In genomic region chr5:122454442-122454841, GRCm38 (mm10) we compare ENCODE assay signal across 18 mouse cellular contexts. TPM values are rescaled to one million over a fixed set of nuclear protein-coding genes. Genes with fewer than 3 reads are reported as not detected.
DNase-seq lines count a peak whose midpoint lies in the region; ATAC-seq and TF ChIP-seq lines count a peak whose summit lies in the region.
"Had no signal": no experiment of that assay in that cellular context is flagged by ENCODE, and none has a peak within 500 bp of the region (broad histone marks: within the 10 kb centered on the region; RNA-seq: fewer than 3 reads in every experiment).

No protein-coding gene starts in this region.

- no peak for TF ChIP-seq CTCF in hindbrain, postnatal 0 days (IDR thresholded peaks at IDR 0.05; ENCODE audit: low read depth)
- TF ChIP-seq CTCF in intestine, postnatal 0 days (IDR thresholded peaks at IDR 0.05; ENCODE audit: low read depth), result no peak

- no peak overlapping the region for H3K4me2 ChIP-seq in heart, embryonic 11.5 days
- no peak overlapping the region for H3K4me2 ChIP-seq in hindbrain, postnatal 0 days (ENCODE audit: low read depth, low read length)
- H3K4me2 ChIP-seq in hindbrain, embryonic 12.5 days (replicated peaks), result no peak overlapping the region
- H3K4me2 ChIP-seq in neural tube, embryonic 13.5 days, result no peak overlapping the region
- no peak overlapping the region for H3K4me2 ChIP-seq in neural tube, embryonic 15.5 days
- no peak overlapping the region for H3K4me2 ChIP-seq in intestine, postnatal 0 days (replicated peaks; ENCODE audit: low read depth)
- H3K4me2 ChIP-seq in forebrain, embryonic 11.5 days (ENCODE audit: low read depth, low read length, severe bottlenecking), result no peak overlapping the region
- H3K4me2 ChIP-seq: embryonic facial prominence, embryonic 12.5 days; limb, embryonic 12.5 days had no signal

- WGBS in heart, embryonic 11.5 days (ENCODE audit: insufficient replicate concordance), result 93% methylated on average over 4 of the region's 4 CpGs
- WGBS in hindbrain, postnatal 0 days, result 77% methylated on average over 4 of the region's 4 CpGs
- WGBS in hindbrain, embryonic 12.5 days, result 93% methylated on average over 4 of the region's 4 CpGs
- 87% methylated on average over 4 of the region's 4 CpGs for WGBS in neural tube, embryonic 13.5 days
- WGBS in neural tube, embryonic 15.5 days, result 85% methylated on average over 4 of the region's 4 CpGs
- WGBS in intestine, postnatal 0 days, result 90% methylated on average over 4 of the region's 4 CpGs
- WGBS in forebrain, embryonic 11.5 days, result 88% methylated on average over 4 of the region's 4 CpGs

- peaks cover 61% of the 10 kb centered on the region for H3K36me3 ChIP-seq in heart, embryonic 11.5 days (ENCODE audit: control insufficient read depth, insufficient read depth, low read length)
- peaks cover 67% of the 10 kb centered on the region for H3K36me3 ChIP-seq in hindbrain, postnatal 0 days (ENCODE audit: insufficient read depth, low read length)
- peaks cover 73% of the 10 kb centered on the region for H3K36me3 ChIP-seq in hindbrain, embryonic 12.5 days
- peaks cover 84% of the 10 kb centered on the region for H3K36me3 ChIP-seq in neural tube, embryonic 13.5 days
- H3K36me3 ChIP-seq in neural tube, embryonic 15.5 days, result peaks cover 76% of the 10 kb centered on the region
- peaks cover 67% of the 10 kb centered on the region for H3K36me3 ChIP-seq in intestine, postnatal 0 days (ENCODE audit: control insufficient read depth, insufficient read depth)
- peaks cover 17% of the 10 kb centered on the region for H3K36me3 ChIP-seq in forebrain, embryonic 11.5 days (ENCODE audit: control insufficient read depth, insufficient read depth, low read length)

- 0 out of 2 replicates have a peak, but pooled peaks cover 7% of the 10 kb centered on the region for H3K4me1 ChIP-seq in heart, embryonic 11.5 days (ENCODE audit: control insufficient read depth, insufficient read depth, low read length)
- no peaks in the 10 kb centered on the region for H3K4me1 ChIP-seq in hindbrain, postnatal 0 days (ENCODE audit: insufficient read depth, low read length)
- peaks cover 4% of the 10 kb centered on the region; the same call in 1 of the 2 replicates for H3K4me1 ChIP-seq in hindbrain, embryonic 12.5 days
- 0 out of 2 replicates have a peak, but pooled peaks cover 4% of the 10 kb centered on the region for H3K4me1 ChIP-seq in neural tube, embryonic 13.5 days (replicated peaks)
- H3K4me1 ChIP-seq in neural tube, embryonic 15.5 days, result no peaks in the 10 kb centered on the region
- H3K4me1 ChIP-seq in intestine, postnatal 0 days (replicated peaks; ENCODE audit: control insufficient read depth, insufficient read depth, low read length), result no peaks in the 10 kb centered on the region
- H3K4me1 ChIP-seq in forebrain, embryonic 11.5 days (replicated peaks; ENCODE audit: control insufficient read depth, insufficient read depth, low read length), result no peaks in the 10 kb centered on the region
- H3K4me1 ChIP-seq: embryonic facial prominence, embryonic 12.5 days; limb, embryonic 12.5 days had no signal

- H3K27me3 ChIP-seq in heart, embryonic 11.5 days (ENCODE audit: control insufficient read depth, insufficient read depth, low read length), result no peaks in the 10 kb centered on the region
- H3K27me3 ChIP-seq in hindbrain, postnatal 0 days (ENCODE audit: insufficient read depth, low read length), result no peaks in the 10 kb centered on the region
- H3K27me3 ChIP-seq in hindbrain, embryonic 12.5 days, result no peaks in the 10 kb centered on the region
- no peaks in the 10 kb centered on the region for H3K27me3 ChIP-seq in neural tube, embryonic 13.5 days
- H3K27me3 ChIP-seq in neural tube, embryonic 15.5 days (replicated peaks), result no peaks in the 10 kb centered on the region
- H3K27me3 ChIP-seq in intestine, postnatal 0 days (replicated peaks; ENCODE audit: control insufficient read depth, insufficient read depth, low read length), result no peaks in the 10 kb centered on the region
- no peaks in the 10 kb centered on the region for H3K27me3 ChIP-seq in forebrain, embryonic 11.5 days (ENCODE audit: control insufficient read depth, insufficient read depth, low read length)
- H3K27me3 ChIP-seq: embryonic facial prominence, embryonic 12.5 days; limb, embryonic 12.5 days had no signal

- no peak for DNase-seq in heart, postnatal 25 days (ENCODE audit: low spot score)
- DNase-seq in hindbrain, postnatal 0 days (ENCODE audit: low spot score), result peak; percentile 40
- no peak for DNase-seq in forebrain, embryonic 11.5 days (ENCODE audit: low spot score)
- DNase-seq: cerebellum, adult 11-12 months; heart, postnatal 14 days; kidney, adult 11 months; kidney, postnatal 14 days; lung, postnatal 4 days; thymus, postnatal 4 days had no signal

- no peak overlapping the region for H3K9ac ChIP-seq in heart, embryonic 11.5 days (ENCODE audit: low read depth, low read length)
- no peak overlapping the region for H3K9ac ChIP-seq in hindbrain, postnatal 0 days (replicated peaks; ENCODE audit: low read length)
- H3K9ac ChIP-seq in hindbrain, embryonic 12.5 days, result no peak overlapping the region
- H3K9ac ChIP-seq in neural tube, embryonic 13.5 days, result no peak overlapping the region
- no peak overlapping the region for H3K9ac ChIP-seq in neural tube, embryonic 15.5 days (replicated peaks)
- H3K9ac ChIP-seq in intestine, postnatal 0 days (ENCODE audit: low read depth, low read length), result no peak overlapping the region
- no peak overlapping the region for H3K9ac ChIP-seq in forebrain, embryonic 11.5 days (ENCODE audit: low read length)
- H3K9ac ChIP-seq: embryonic facial prominence, embryonic 12.5 days; limb, embryonic 12.5 days had no signal

- no peaks in the 10 kb centered on the region for H3K9me3 ChIP-seq in heart, embryonic 11.5 days (replicated peaks; ENCODE audit: control insufficient read depth, low read length)
- H3K9me3 ChIP-seq in hindbrain, postnatal 0 days (ENCODE audit: low read length), result no peaks in the 10 kb centered on the region
- H3K9me3 ChIP-seq in hindbrain, embryonic 12.5 days (replicated peaks), result no peaks in the 10 kb centered on the region
- no peaks in the 10 kb centered on the region for H3K9me3 ChIP-seq in neural tube, embryonic 13.5 days
- no peaks in the 10 kb centered on the region for H3K9me3 ChIP-seq in neural tube, embryonic 15.5 days (replicated peaks)
- no peaks in the 10 kb centered on the region for H3K9me3 ChIP-seq in intestine, postnatal 0 days (ENCODE audit: control insufficient read depth)
- no peaks in the 10 kb centered on the region for H3K9me3 ChIP-seq in forebrain, embryonic 11.5 days (ENCODE audit: control insufficient read depth, low read length)
- H3K9me3 ChIP-seq: embryonic facial prominence, embryonic 12.5 days; limb, embryonic 12.5 days; midbrain, embryonic 10.5 days had no signal

- ATAC-seq in heart, embryonic 11.5 days (replicated peaks; ENCODE audit: insufficient number of reproducible peaks, low FRiP score, low TSS enrichment), result no peak; the same call in 1 of the 2 replicates
- ATAC-seq in hindbrain, postnatal 0 days, result no peak
- ATAC-seq in hindbrain, embryonic 12.5 days (ENCODE audit: low FRiP score), result no peak
- no peak for ATAC-seq in neural tube, embryonic 13.5 days (ENCODE audit: low read depth)
- no peak for ATAC-seq in neural tube, embryonic 15.5 days (ENCODE audit: low FRiP score)
- no peak for ATAC-seq in intestine, postnatal 0 days
- no peak for ATAC-seq in forebrain, embryonic 11.5 days (replicated peaks; ENCODE audit: low FRiP score)
- ATAC-seq: forebrain, embryonic 16.5 days had no signal

- H3K27ac ChIP-seq in heart, embryonic 11.5 days (ENCODE audit: low read depth, low read length), result peak overlapping the region; percentile 50; the same call in 1 of the 2 replicates
- no peak overlapping the region for H3K27ac ChIP-seq in hindbrain, postnatal 0 days
- H3K27ac ChIP-seq in hindbrain, embryonic 12.5 days, result no peak overlapping the region
- H3K27ac ChIP-seq in neural tube, embryonic 13.5 days (replicated peaks), result 0 out of 2 replicates have a peak overlapping the region, but pooled peaks have one; percentile 9
- no peak overlapping the region for H3K27ac ChIP-seq in neural tube, embryonic 15.5 days (replicated peaks)
- peak overlapping the region; percentile 1; the same call in 1 of the 2 replicates for H3K27ac ChIP-seq in intestine, postnatal 0 days (ENCODE audit: low read depth, low read length)
- H3K27ac ChIP-seq in forebrain, embryonic 11.5 days (ENCODE audit: low read depth, low read length), result no peak overlapping the region
- H3K27ac ChIP-seq: embryonic facial prominence, embryonic 12.5 days; limb, embryonic 12.5 days; midbrain, embryonic 10.5 days had no signal

- intact Hi-C loops in heart, postnatal 25 days (cut with DNase I), result no loop called here

- H3K4me3 ChIP-seq in heart, embryonic 11.5 days (ENCODE audit: low read depth, low read length), result no peak overlapping the region
- H3K4me3 ChIP-seq in hindbrain, postnatal 0 days (ENCODE audit: low read length), result no peak overlapping the region
- H3K4me3 ChIP-seq in hindbrain, embryonic 12.5 days, result no peak overlapping the region
- H3K4me3 ChIP-seq in neural tube, embryonic 13.5 days, result no peak overlapping the region
- no peak overlapping the region for H3K4me3 ChIP-seq in neural tube, embryonic 15.5 days (replicated peaks)
- no peak overlapping the region for H3K4me3 ChIP-seq in intestine, postnatal 0 days (ENCODE audit: low read depth, low read length)
- H3K4me3 ChIP-seq in forebrain, embryonic 11.5 days (ENCODE audit: low read depth, low read length), result no peak overlapping the region
- H3K4me3 ChIP-seq: embryonic facial prominence, embryonic 12.5 days; limb, embryonic 12.5 days; midbrain, embryonic 10.5 days had no signal

RNA-seq across cellular contexts. Expression of gene Anapc7, which starts 32.9 kb away (rescaled TPM):
- 20.9 and 22.1 TPM in 2 replicates for polyA plus RNA-seq in heart, embryonic 11.5 days (2014; fragmentation: Nextera tagmentation; extraction: Ambion mirVana)
- 10 to 100 TPM; 27.3 to 28.1 TPM for total RNA-seq in heart, postnatal 25 days (2021)
- 26.1 and 32.0 TPM in 2 replicates for total RNA-seq in hindbrain, postnatal 0 days (2014; rRNA removed)
- 44.0 and 44.6 TPM in 2 replicates for polyA plus RNA-seq in hindbrain, postnatal 0 days (2015; fragmentation: Nextera tagmentation; extraction: Ambion mirVana)
- 48.2 and 51.4 TPM in 2 replicates for polyA plus RNA-seq in hindbrain, embryonic 12.5 days (2016; fragmentation: Nextera tagmentation; extraction: Ambion mirVana)
- 47.8 and 49.2 TPM in 2 replicates for polyA plus RNA-seq in neural tube, embryonic 13.5 days (2015; fragmentation: Nextera tagmentation; extraction: Ambion mirVana)
- polyA plus RNA-seq in neural tube, embryonic 15.5 days (2015; fragmentation: Nextera tagmentation; extraction: Ambion mirVana), result 47.3 and 47.5 TPM in 2 replicates
- 22.5 and 22.8 TPM in 2 replicates for polyA plus RNA-seq in intestine, postnatal 0 days (2015; fragmentation: Nextera tagmentation; extraction: Ambion mirVana)
- 28.3 and 31.9 TPM in 2 replicates for polyA plus RNA-seq in forebrain, embryonic 11.5 days (2014; fragmentation: Nextera tagmentation; extraction: Ambion mirVana)

RNA-seq across cellular contexts. Expression of gene Atp2a2, which starts 47.6 kb away (rescaled TPM):
- 255 and 272 TPM in 2 replicates for polyA plus RNA-seq in heart, embryonic 11.5 days (2014; fragmentation: Nextera tagmentation; extraction: Ambion mirVana)
- over 10,000 TPM; 10,772 to 12,207 TPM for total RNA-seq in heart, postnatal 25 days (2021)
- total RNA-seq in hindbrain, postnatal 0 days (2014; rRNA removed), result 200 and 204 TPM in 2 replicates
- 46.2 and 47.4 TPM in 2 replicates for polyA plus RNA-seq in hindbrain, postnatal 0 days (2015; fragmentation: Nextera tagmentation; extraction: Ambion mirVana)
- polyA plus RNA-seq in hindbrain, embryonic 12.5 days (2016; fragmentation: Nextera tagmentation; extraction: Ambion mirVana), result 69.6 and 70.9 TPM in 2 replicates
- polyA plus RNA-seq in neural tube, embryonic 13.5 days (2015; fragmentation: Nextera tagmentation; extraction: Ambion mirVana), result 43.5 and 52.8 TPM in 2 replicates
- 49.4 and 52.0 TPM in 2 replicates for polyA plus RNA-seq in neural tube, embryonic 15.5 days (2015; fragmentation: Nextera tagmentation; extraction: Ambion mirVana)
- 26.1 and 27.3 TPM in 2 replicates for polyA plus RNA-seq in intestine, postnatal 0 days (2015; fragmentation: Nextera tagmentation; extraction: Ambion mirVana)
- polyA plus RNA-seq in forebrain, embryonic 11.5 days (2014; fragmentation: Nextera tagmentation; extraction: Ambion mirVana), result 58.7 and 60.6 TPM in 2 replicates

Comparison
In these comparisons a context has a peak if more than half of its experiments do, and no peak if none do; other contexts are left out.
1. H3K27ac ChIP-seq: peak in heart, embryonic 11.5 days (single experiment), neural tube, embryonic 13.5 days (single experiment) and intestine, postnatal 0 days (single experiment); none in hindbrain, postnatal 0 days (single experiment), hindbrain, embryonic 12.5 days (single experiment), neural tube, embryonic 15.5 days (single experiment) and forebrain, embryonic 11.5 days (single experiment).